Mouse (Mus musculus) myocyte (in vitro differentiated cells): ENCODE results near the gene Klhl36.
A peak's percentile ranks its signal among the peaks of the same experiment; 100 is the strongest.

ENCODE experiments used
- CEBPB ChIP-seq: IDR thresholded peaks from 2 replicates; pipeline ENCODE4 v1.6.1; 2011; ENCODE audit warnings: mild to moderate bottlenecking, moderate library complexity; ENCODE audit not compliant: poor library complexity, insufficient read depth, severe bottlenecking
- E2F4 ChIP-seq: IDR thresholded peaks from one replicate; pipeline ENCODE4 v1.6.1; 2011; ENCODE audit warnings: mild to moderate bottlenecking, control low read depth, moderate library complexity; ENCODE audit not compliant: insufficient read depth
- MAX ChIP-seq: IDR thresholded peaks from one replicate; pipeline ENCODE4 v1.6.1; 2011; ENCODE audit warnings: low read depth, mild to moderate bottlenecking, control low read depth
- MYOD1 ChIP-seq, 3 experiments: IDR thresholded peaks; one replicate each; pipeline ENCODE4 v1.6.1; 2011; ENCODE audit warnings: control low read depth in 2 of 3, low read depth in 2 of 3, mild to moderate bottlenecking in 2 of 3, moderate library complexity in 1 of 3; ENCODE audit not compliant: insufficient read length in 2 of 3, control insufficient read depth in 1 of 3
- MYOG ChIP-seq, 3 experiments: IDR thresholded peaks; one replicate each; pipeline ENCODE4 v1.6.1; 2011; ENCODE audit warnings: control low read depth in 2 of 3, low read depth in 2 of 3, mild to moderate bottlenecking in 2 of 3; ENCODE audit not compliant: insufficient read length in 2 of 3, control insufficient read depth in 1 of 3, insufficient read depth in 1 of 3
- POLR2A ChIP-seq: IDR thresholded peaks from one replicate; pipeline ENCODE4 v1.6.1; 2011; ENCODE audit warnings: low read depth, mild to moderate bottlenecking, control low read depth, moderate library complexity; ENCODE audit not compliant: insufficient read length
- POLR2AphosphoS2 ChIP-seq: IDR thresholded peaks from one replicate; pipeline ENCODE4 v1.6.1; 2011; ENCODE audit warnings: low read depth, control low read depth; ENCODE audit not compliant: insufficient read length
- REST ChIP-seq: IDR thresholded peaks from one replicate; pipeline ENCODE4 v1.6.1; 2011; ENCODE audit warnings: mild to moderate bottlenecking, control low read depth, moderate library complexity; ENCODE audit not compliant: insufficient read depth, insufficient read length
- TCF12 ChIP-seq: IDR thresholded peaks from one replicate; pipeline ENCODE4 v1.6.1; 2011; ENCODE audit warnings: mild to moderate bottlenecking, control low read depth; ENCODE audit not compliant: poor library complexity, insufficient read depth, severe bottlenecking
- USF1 ChIP-seq: IDR thresholded peaks from one replicate; pipeline ENCODE4 v1.6.1; 2011; ENCODE audit warnings: low read depth, mild to moderate bottlenecking, control low read depth, moderate library complexity

DNA sequence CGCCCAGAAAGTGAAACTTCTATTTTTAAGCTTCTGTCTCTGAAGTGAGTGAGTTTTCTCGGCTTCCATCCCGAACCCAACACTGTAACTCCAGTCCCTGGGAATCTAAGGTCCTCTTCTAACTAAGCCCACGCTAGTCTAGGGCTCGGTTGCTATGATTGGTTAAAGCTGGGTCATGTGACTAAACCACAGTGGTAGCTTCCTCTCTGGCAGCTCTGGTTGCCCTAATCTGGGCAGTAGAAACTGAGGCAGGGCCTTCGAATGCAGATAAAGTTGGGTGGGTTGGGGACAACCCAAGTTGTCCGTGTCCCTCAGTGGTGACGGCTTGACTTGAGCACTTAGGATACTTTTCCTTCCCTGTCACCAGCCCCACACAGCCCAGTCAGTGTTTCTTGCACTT, 8.5 kb upstream of the Klhl36 start:
- TF ChIP-seq MAX (no peak), USF1 (peak; percentile 59), POLR2A (no peak), MYOG (IDR thresholded peaks at IDR 0.05; ENCODE audit: control insufficient read depth in 1 of 3, insufficient read depth in 1 of 3, insufficient read length in 2 of 3, low read depth in 2 of 3) (no peak), TCF12 (no peak), E2F4 (no peak), CEBPB (no peak), MYOD1 (IDR thresholded peaks at IDR 0.05; ENCODE audit: control insufficient read depth in 1 of 3, insufficient read length in 2 of 3, low read depth in 2 of 3) (no peak), REST (no peak), POLR2AphosphoS2 (no peak)
